Mouse (Mus musculus) lung, postnatal 0 days (tissue): ENCODE data around the gene Sergef.

ENCODE experiments used
- CTCF ChIP-seq: IDR thresholded peaks from 2 replicates; pipeline ENCODE4 v1.5.1; 2016; ENCODE audit warnings: antibody characterized with exemption, mild to moderate bottlenecking
- EP300 ChIP-seq: IDR thresholded peaks from 2 replicates; pipeline ENCODE4 v1.6.1; 2016; ENCODE audit warnings: antibody characterized with exemption, mild to moderate bottlenecking, control low read depth

DNA sequence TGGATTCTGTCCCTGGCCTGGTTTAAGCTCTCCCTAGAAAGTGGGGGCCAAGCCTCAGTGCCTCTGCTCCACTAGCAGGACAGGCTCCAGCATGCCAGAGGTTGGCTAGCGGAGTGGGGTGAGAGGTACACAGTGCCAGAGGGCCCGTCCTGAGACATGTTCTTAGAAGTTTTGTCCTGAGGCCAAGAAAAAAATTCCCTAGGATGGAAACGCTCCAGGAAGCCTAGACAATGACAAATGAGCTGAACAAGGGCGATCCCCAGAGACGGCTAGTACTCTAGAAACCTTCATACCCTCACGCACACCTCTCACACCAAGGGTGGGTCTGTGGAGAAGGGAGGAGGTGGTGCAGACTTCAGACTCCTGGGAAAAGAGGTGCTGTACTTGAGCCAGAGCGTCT is 85.6 kb downstream of the Sergef start:
- TF ChIP-seq CTCF (no peak), EP300 (no peak)
